Mouse (Mus musculus) lung, adult 2 months (tissue): ENCODE data around the gene Negr1.

Experiments
- CTCF ChIP-seq: fragments of 200-500 bp; IDR thresholded peaks from 2 replicates; pipeline ENCODE4 v1.5.1; 2011; ENCODE audit warnings: mild to moderate bottlenecking, low read length, control low read depth; ENCODE audit not compliant: insufficient read depth
- POLR2A ChIP-seq: fragments of 200-500 bp; IDR thresholded peaks from 2 replicates; pipeline ENCODE4 v1.6.1; 2011; ENCODE audit warnings: low read depth, mild to moderate bottlenecking, control low read depth, low read length, borderline replicate concordance; ENCODE audit errors: extremely low read depth

- no peak for TF ChIP-seq CTCF
- TF ChIP-seq POLR2A, result no peak
Observed at GRCm38 (mm10) chr3:156526461-156526933, 35.1 kb upstream of the Negr1 start.
